Mouse (Mus musculus) embryonic facial prominence, embryonic 13.5 days (tissue): ENCODE measurements around the gene Ppp1r18. TPM values are rescaled to one million over a fixed set of nuclear protein-coding genes. Genes with fewer than 3 reads are reported as not detected.
A peak's percentile ranks its signal among the peaks of the same experiment; 100 is the strongest.

Source experiments
- ATAC-seq: fragments of 200-750 bp; cut with Nextera tagmentation; 2 replicates; pipeline ENCODE4 v1.8.0; 2017; ENCODE audit warnings: low read depth; ENCODE audit not compliant: insufficient number of reproducible peaks, insufficient read depth, low FRiP score, low TSS enrichment
- H3K27ac ChIP-seq: fragments of 300-500 bp; sonication (generic); 2 replicates; pipeline ENCODE4 v1.5.1; 2015; ENCODE audit warnings: moderate library complexity, mild to moderate bottlenecking, inconsistent platforms
- H3K27me3 ChIP-seq: fragments of 300-500 bp; sonication (generic); 2 replicates; pipeline ENCODE4 v1.6.1; 2015; ENCODE audit warnings: mild to moderate bottlenecking, inconsistent platforms
- H3K36me3 ChIP-seq: fragments of 300-500 bp; sonication (generic); 2 replicates; pipeline ENCODE4 v1.6.1; 2015; ENCODE audit warnings: mild to moderate bottlenecking, inconsistent platforms
- H3K4me1 ChIP-seq: fragments of 300-500 bp; sonication (generic); 2 replicates; pipeline ENCODE4 v1.6.1; 2015; ENCODE audit warnings: inconsistent platforms
- H3K4me2 ChIP-seq: fragments of 300-500 bp; sonication (generic); 2 replicates; pipeline ENCODE4 v1.6.1; 2015; ENCODE audit warnings: moderate library complexity, mild to moderate bottlenecking, inconsistent platforms
- H3K4me3 ChIP-seq: fragments of 300-500 bp; sonication (generic); 2 replicates; pipeline ENCODE4 v1.5.1; 2015; ENCODE audit warnings: mild to moderate bottlenecking, inconsistent platforms
- H3K9ac ChIP-seq: fragments of 300-500 bp; sonication (generic); 2 replicates; pipeline ENCODE4 v1.6.1; 2015; ENCODE audit warnings: mild to moderate bottlenecking, inconsistent platforms
- H3K9me3 ChIP-seq: fragments of 300-500 bp; sonication (generic); 2 replicates; pipeline ENCODE4 v1.6.1; 2016; ENCODE audit warnings: inconsistent platforms
- WGBS: fragments of 180-500 bp; shearing (Covaris S2); methylation state at CpG from one replicate; pipeline ENCODE4 v1.1.7; 2015; ENCODE audit warnings: mixed read lengths; 5-methylcytosine and 5-hydroxymethylcytosine counted together
- polyA plus RNA-seq: library from polyadenylated mRNA; unstranded; fragments of >200 nt; fragmentation: Nextera tagmentation; extraction: Ambion mirVana; gene quantifications from 2 replicates; pipeline ENCODE4 v1.2.1, GENCODE M21; 2015

Ppp1r18 gene
- polyA plus RNA-seq, 1 experiment from 2014 or later = 25.4 TPM

GRCm38 (mm10) chr17:35825109-35825850 lies 40.1 kb upstream of the Ppp1r18 start:
- Histone ChIP-seq H3K4me2 (no peak overlapping the region), H3K27me3 (no peaks in the 10 kb centered on the region), H3K9ac (no peak overlapping the region), H3K36me3 (peaks cover 53% of the 10 kb centered on the region), H3K4me1 (peaks cover 27% of the 10 kb centered on the region), H3K27ac (no peak overlapping the region), H3K4me3 (no peak overlapping the region), H3K9me3 (no peaks in the 10 kb centered on the region)
- WGBS = 92% methylated on average over 13 of the region's 13 CpGs
- ATAC-seq = no peak

- peaks cover 90% of the 10 kb centered on the region for H3K36me3 ChIP-seq
- 0 out of 2 replicates have a peak overlapping the region, but pooled peaks have one; percentile 54 for H3K9ac ChIP-seq
- 3% methylated on average over 21 of the region's 21 CpGs for WGBS
- peak overlapping the region; percentile 60; the same call in 1 of the 2 replicates for H3K27ac ChIP-seq
- H3K9me3 ChIP-seq = no peaks in the 10 kb centered on the region
- no peaks in the 10 kb centered on the region for H3K27me3 ChIP-seq
- H3K4me1 ChIP-seq = peaks cover 18% of the 10 kb centered on the region
- H3K4me2 ChIP-seq = peak overlapping the region; percentile 42
- peak; percentile 33; the same call in 1 of the 2 replicates for ATAC-seq
- H3K4me3 ChIP-seq = 0 out of 2 replicates have a peak overlapping the region, but pooled peaks have one; percentile 7
Observed at GRCm38 (mm10) chr17:35829737-35830136, 35.7 kb upstream of the Ppp1r18 start.

GRCm38 (mm10) chr17:35832400-35833238 lies 32.8 kb upstream of the Ppp1r18 start:
- H3K27ac ChIP-seq = no peak overlapping the region

GRCm38 (mm10) chr17:35833239-35833751 lies 32.1 kb upstream of the Ppp1r18 start:
- no peaks in the 10 kb centered on the region for H3K27me3 ChIP-seq
- H3K36me3 ChIP-seq = peaks cover 77% of the 10 kb centered on the region
- H3K4me2 ChIP-seq = no peak overlapping the region; the same call in 1 of the 2 replicates
- no peak overlapping the region for H3K9ac ChIP-seq
- ATAC-seq = no peak
- 23% methylated on average over 5 of the region's 5 CpGs for WGBS
- no peaks in the 10 kb centered on the region for H3K9me3 ChIP-seq
- peaks cover 35% of the 10 kb centered on the region for H3K4me1 ChIP-seq
- H3K27ac ChIP-seq = no peak overlapping the region
- H3K4me3 ChIP-seq = no peak overlapping the region

More at GRCm38 (mm10) chr17:35832400-35833238, 32.8 kb upstream of the Ppp1r18 start:
- no peaks in the 10 kb centered on the region for H3K27me3 ChIP-seq
- H3K4me1 ChIP-seq = peaks cover 35% of the 10 kb centered on the region
- H3K4me2 ChIP-seq = no peak overlapping the region
- WGBS = 63% methylated on average over 8 of the region's 8 CpGs
- no peaks in the 10 kb centered on the region for H3K9me3 ChIP-seq
- peaks cover 83% of the 10 kb centered on the region for H3K36me3 ChIP-seq
- no peak for ATAC-seq
- H3K9ac ChIP-seq = no peak overlapping the region
- no peak overlapping the region for H3K4me3 ChIP-seq

- Histone ChIP-seq H3K9me3 (no peaks in the 10 kb centered on the region), H3K4me2 (peak overlapping the region; percentile 90), H3K36me3 (peaks cover 73% of the 10 kb centered on the region), H3K4me3 (peak overlapping the region; percentile 86; the same call in 1 of the 2 replicates), H3K27ac (no peak overlapping the region), H3K27me3 (no peaks in the 10 kb centered on the region), H3K9ac (no peak overlapping the region), H3K4me1 (peaks cover 35% of the 10 kb centered on the region)
- no peak for ATAC-seq
- 62% methylated on average over 5 of the region's 5 CpGs for WGBS
Observed at GRCm38 (mm10) chr17:35833894-35834293, 31.5 kb upstream of the Ppp1r18 start.

GRCm38 (mm10) chr17:35834696-35835422 lies 30.5 kb upstream of the Ppp1r18 start:
- Histone ChIP-seq H3K4me3 (peak overlapping the region; percentile 86), H3K27ac (peak overlapping the region; percentile 45; the same call in 1 of the 2 replicates), H3K9ac (peak overlapping the region; percentile 99), H3K9me3 (no peaks in the 10 kb centered on the region), H3K36me3 (peaks cover 65% of the 10 kb centered on the region), H3K27me3 (no peaks in the 10 kb centered on the region), H3K4me2 (peak overlapping the region; percentile 90), H3K4me1 (peaks cover 41% of the 10 kb centered on the region)
- whole genome bisulfite sequencing = 73% methylated on average over 26 of the region's 26 CpGs
- no peak for ATAC-seq

- peaks cover 34% of the 10 kb centered on the region for H3K4me1 ChIP-seq
- no peaks in the 10 kb centered on the region for H3K9me3 ChIP-seq
- no peaks in the 10 kb centered on the region for H3K27me3 ChIP-seq
- H3K36me3 ChIP-seq = peaks cover 61% of the 10 kb centered on the region
- WGBS = 74% methylated on average over 26 of the region's 26 CpGs
- H3K4me2 ChIP-seq = peak overlapping the region; percentile 90
- peak overlapping the region; percentile 86 for H3K4me3 ChIP-seq
- H3K9ac ChIP-seq = peak overlapping the region; percentile 99
- peak overlapping the region; percentile 45; the same call in 1 of the 2 replicates for H3K27ac ChIP-seq
- ATAC-seq = no peak
Observed at GRCm38 (mm10) chr17:35835424-35836140, 29.8 kb upstream of the Ppp1r18 start.

- Histone ChIP-seq H3K9ac (peak overlapping the region; percentile 99), H3K4me3 (peak overlapping the region; percentile 86)
Observed at GRCm38 (mm10) chr17:35836178-35836965, 29.0 kb upstream of the Ppp1r18 start.

GRCm38 (mm10) chr17:35836991-35837422 lies 28.4 kb upstream of the Ppp1r18 start:
- H3K4me1 ChIP-seq = peaks cover 36% of the 10 kb centered on the region
- peak; percentile 13; the same call in 1 of the 2 replicates for ATAC-seq
- H3K9me3 ChIP-seq = no peaks in the 10 kb centered on the region
- under 1% methylated on average over 21 of the region's 25 CpGs for WGBS
- H3K9ac ChIP-seq = peak overlapping the region; percentile 99
- H3K27ac ChIP-seq = peak overlapping the region; percentile 98
- H3K27me3 ChIP-seq = no peaks in the 10 kb centered on the region
- peaks cover 49% of the 10 kb centered on the region for H3K36me3 ChIP-seq
- H3K4me2 ChIP-seq = peak overlapping the region; percentile 90
- peak overlapping the region; percentile 86 for H3K4me3 ChIP-seq

More at GRCm38 (mm10) chr17:35836178-35836965, 29.0 kb upstream of the Ppp1r18 start:
- Histone ChIP-seq H3K4me1 (peaks cover 34% of the 10 kb centered on the region), H3K36me3 (peaks cover 54% of the 10 kb centered on the region), H3K9me3 (no peaks in the 10 kb centered on the region), H3K27me3 (no peaks in the 10 kb centered on the region), H3K27ac (peak overlapping the region; percentile 98), H3K4me2 (peak overlapping the region; percentile 90)
- WGBS = 6% methylated on average over 24 of the region's 24 CpGs
- ATAC-seq = no peak

- ATAC-seq = no peak
- Histone ChIP-seq H3K27me3 (no peaks in the 10 kb centered on the region), H3K27ac (peak overlapping the region; percentile 98), H3K4me2 (peak overlapping the region; percentile 90), H3K4me3 (peak overlapping the region; percentile 86), H3K4me1 (peaks cover 39% of the 10 kb centered on the region), H3K36me3 (peaks cover 44% of the 10 kb centered on the region), H3K9me3 (no peaks in the 10 kb centered on the region), H3K9ac (peak overlapping the region; percentile 99)
- WGBS = under 1% methylated on average over 18 of the region's 18 CpGs
Observed at GRCm38 (mm10) chr17:35837487-35837886, 27.9 kb upstream of the Ppp1r18 start.
